Mouse (Mus musculus): ENCODE data around the gene Pomc.
"Not testable (repeated sequence)": the region's sequence is repeated elsewhere in the genome, so short reads cannot be mapped to it uniquely, and the experiment has no call there.

Gene Pomc

GRCm38 (mm10) chr12:3967196-3967595 is 12.4 kb downstream of the Pomc start:
- DNase-seq (ENCODE audit: low spot score in 2 of 2), result no peak

GRCm38 (mm10) chr12:3968380-3968779 is 13.6 kb downstream of the Pomc start:
- no peak for DNase-seq (ENCODE audit: low spot score in 2 of 2)

GRCm38 (mm10) chr12:3973169-3973568 is 18.4 kb downstream of the Pomc start:
- DNase-seq (ENCODE audit: low spot score in 2 of 2), result not testable (repeated sequence)

- no peak for DNase-seq (ENCODE audit: low spot score in 2 of 2)
These were observed 26.2 kb downstream of the Pomc start for GRCm38 (mm10) chr12:3980991-3981349.

- DNase-seq (ENCODE audit: low spot score in 2 of 2), result peak; percentile 75 to 82
These were observed 26.8 kb downstream of the Pomc start for GRCm38 (mm10) chr12:3981350-3982131.

- DNase-seq (ENCODE audit: low spot score in 2 of 2), result peak in 1 of 2 experiments; percentile 69
These were observed 27.5 kb downstream of the Pomc start for GRCm38 (mm10) chr12:3982257-3982656.

GRCm38 (mm10) chr12:3983736-3984135 is 29.0 kb downstream of the Pomc start:
- peak in 1 of 2 experiments; percentile 92 for DNase-seq (ENCODE audit: low spot score in 2 of 2)

- no peak for DNase-seq (ENCODE audit: low spot score in 2 of 2)
These were observed 29.7 kb downstream of the Pomc start for GRCm38 (mm10) chr12:3984446-3984845.

- DNase-seq (ENCODE audit: low spot score in 2 of 2), result no peak
These were observed 35.2 kb downstream of the Pomc start for GRCm38 (mm10) chr12:3989943-3990342.

GRCm38 (mm10) chr12:3991047-3991446 is 36.3 kb downstream of the Pomc start:
- DNase-seq (ENCODE audit: low spot score in 2 of 2), result no peak

- DNase-seq (ENCODE audit: low spot score in 2 of 2), result no peak
These were observed 42.0 kb downstream of the Pomc start for GRCm38 (mm10) chr12:3996749-3997148.

GRCm38 (mm10) chr12:4000406-4000805 is 45.7 kb downstream of the Pomc start:
- no peak for DNase-seq (ENCODE audit: low spot score in 2 of 2)

GRCm38 (mm10) chr12:4004648-4005047 is 49.9 kb downstream of the Pomc start:
- no peak for DNase-seq (ENCODE audit: low spot score in 2 of 2)

GRCm38 (mm10) chr12:4006079-4006478 is 51.3 kb downstream of the Pomc start:
- peak in 1 of 2 experiments; percentile 53 for DNase-seq (ENCODE audit: low spot score in 2 of 2)

GRCm38 (mm10) chr12:4007181-4007580 is 52.4 kb downstream of the Pomc start:
- no peak for DNase-seq (ENCODE audit: low spot score in 2 of 2)

- no peak for DNase-seq (ENCODE audit: low spot score in 2 of 2)
These were observed 53.0 kb downstream of the Pomc start for GRCm38 (mm10) chr12:4007766-4008165.

GRCm38 (mm10) chr12:4008731-4009130 is 54.0 kb downstream of the Pomc start:
- DNase-seq (ENCODE audit: low spot score in 2 of 2), result no peak

Measured in left cerebral cortex, adult 9 months (tissue).